Mouse (Mus musculus): Measurements from ENCODE around the gene Ctf1.

The Ctf1 gene

DNA sequence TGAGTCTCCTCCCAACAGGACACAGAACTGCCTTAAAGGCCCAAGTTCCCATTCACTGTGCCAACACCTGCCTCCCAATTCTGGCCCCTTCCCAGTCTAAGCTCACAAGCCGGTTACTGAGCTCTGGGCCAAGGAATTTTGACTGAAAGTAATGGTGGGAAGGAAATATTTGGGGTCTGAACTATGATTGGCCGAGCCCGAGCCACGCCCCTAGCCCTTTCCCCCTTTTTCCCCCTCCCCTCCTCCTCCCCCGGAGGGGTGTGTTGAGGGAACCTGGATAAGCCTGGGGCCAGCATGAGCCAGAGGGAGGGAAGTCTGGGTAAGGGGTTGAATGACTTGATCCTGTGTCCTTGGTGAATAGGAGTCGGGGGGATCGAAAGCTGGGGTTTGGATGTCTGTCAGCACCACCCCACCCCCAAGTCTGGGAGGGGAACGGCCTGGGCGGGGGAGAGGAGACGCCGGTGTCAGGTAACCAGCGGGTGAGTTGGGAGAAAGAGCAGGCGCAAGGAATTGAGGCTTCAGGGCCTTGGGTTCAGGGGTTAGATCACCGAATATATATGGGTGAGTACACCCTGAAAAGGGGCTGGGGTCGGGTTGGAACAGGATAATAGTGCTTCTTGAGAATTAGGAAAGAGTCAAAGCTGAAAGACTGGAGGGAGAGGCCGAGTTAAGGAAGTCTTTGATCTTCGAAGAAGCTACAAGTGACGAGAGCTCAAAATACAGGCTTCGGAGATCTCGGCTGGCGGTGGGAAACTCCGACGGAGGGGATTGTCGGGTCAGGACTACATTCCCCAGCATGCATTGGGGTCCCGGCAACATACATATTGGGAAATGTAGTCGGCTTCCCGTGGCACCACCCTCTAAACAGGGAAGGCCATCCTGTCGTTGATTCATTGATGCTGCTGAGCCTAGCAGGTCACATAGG, at the start of gene Ctf1:
Gene Ctf1, plus strand, starts transcription at position 276 of the 925 bp plus-strand sequence.
- DNase-seq: peak; percentile 83 to 89

- peak; percentile 75 to 89 for DNase-seq
Observed at GRCm38 (mm10) chr7:127662926-127663325, 49.6 kb upstream of the Ctf1 start.

GRCm38 (mm10) chr7:127666066-127666654, 46.4 kb upstream of the Ctf1 start:
- DNase-seq: peak; percentile 49 to 85

GRCm38 (mm10) chr7:127666679-127667078, 45.9 kb upstream of the Ctf1 start:
- DNase-seq: no peak

DNA sequence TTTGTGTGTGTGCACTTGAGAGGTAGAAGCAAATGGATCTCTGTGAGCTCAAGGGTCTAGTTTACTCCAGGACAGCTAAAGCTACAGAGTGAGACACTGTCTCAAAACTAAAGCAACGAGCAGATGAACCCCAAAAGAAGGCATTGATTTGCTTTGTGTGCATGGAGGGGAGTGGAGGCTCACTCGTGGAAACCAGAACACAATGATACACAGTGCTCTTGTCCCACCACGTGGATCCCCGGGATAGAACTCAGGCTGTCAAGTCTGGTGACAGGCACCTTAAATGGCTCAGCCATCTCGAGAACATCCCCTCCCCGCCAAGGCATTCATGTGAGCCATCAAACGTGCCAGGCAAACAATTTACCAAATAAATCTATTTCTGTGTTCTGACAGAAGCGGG, 45.4 kb upstream of the Ctf1 start:
- no peak for DNase-seq

GRCm38 (mm10) chr7:127671880-127672774, 40.4 kb upstream of the Ctf1 start:
- DNase-seq: no peak

DNA sequence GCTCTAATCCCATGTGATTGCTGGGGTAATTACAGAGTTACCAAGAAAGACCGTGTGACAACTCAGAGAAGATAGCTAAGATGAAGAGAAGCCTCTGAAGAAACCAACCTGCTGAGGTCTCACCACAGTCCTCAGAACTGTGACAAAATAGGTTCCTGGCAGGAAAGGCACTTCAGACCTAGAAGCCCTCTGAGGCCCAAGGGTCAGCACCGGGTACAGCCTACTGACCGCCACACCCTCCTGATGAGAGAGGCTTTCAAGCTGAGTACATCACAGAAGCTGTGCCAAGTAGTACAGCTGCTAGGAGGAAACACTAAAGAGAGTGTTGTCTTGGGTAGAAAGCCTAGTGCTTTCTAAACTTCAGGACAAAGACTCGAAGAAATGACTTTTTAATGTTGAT, 39.8 kb upstream of the Ctf1 start:
- peak in 1 of 2 experiments; percentile 56 for DNase-seq

GRCm38 (mm10) chr7:127674977-127675376, 37.6 kb upstream of the Ctf1 start:
- DNase-seq: peak; percentile 86 to 96

DNA sequence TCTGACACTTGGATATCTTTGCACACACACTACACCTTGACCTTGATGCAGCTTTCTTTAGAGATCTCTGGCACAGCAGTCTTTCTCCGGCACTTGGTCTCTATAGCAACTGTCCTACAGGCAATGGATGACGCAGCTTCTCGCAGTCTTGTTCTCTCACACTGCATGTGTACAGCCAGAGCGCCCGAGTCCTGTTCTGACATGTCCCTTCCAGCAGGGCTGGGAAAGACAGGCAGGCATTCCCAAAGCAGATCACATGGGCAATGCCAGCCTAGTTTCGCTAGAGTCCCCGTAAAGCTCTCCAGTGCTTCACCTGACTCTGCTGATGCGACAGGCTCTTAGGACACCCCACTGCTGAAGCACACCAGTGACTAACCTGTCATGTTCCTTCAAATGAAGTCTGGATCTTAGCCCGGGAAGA, 37.1 kb upstream of the Ctf1 start:
- no peak for DNase-seq

- DNase-seq: peak; percentile 68 to 77
Observed at GRCm38 (mm10) chr7:127677077-127677476, 35.5 kb upstream of the Ctf1 start.

- DNase-seq: no peak
Observed at GRCm38 (mm10) chr7:127677609-127678008, 34.9 kb upstream of the Ctf1 start.

- no peak for DNase-seq
Observed at GRCm38 (mm10) chr7:127678811-127679210, 33.7 kb upstream of the Ctf1 start.

- no peak for DNase-seq
Observed at GRCm38 (mm10) chr7:127680541-127680940, 32.0 kb upstream of the Ctf1 start.

GRCm38 (mm10) chr7:127681888-127682553, 30.5 kb upstream of the Ctf1 start:
- no peak for DNase-seq

- DNase-seq: peak in 1 of 2 experiments; percentile 43
Observed at GRCm38 (mm10) chr7:127685304-127686018, 27.1 kb upstream of the Ctf1 start.

- no peak for DNase-seq
Observed at GRCm38 (mm10) chr7:127686740-127687449, 25.6 kb upstream of the Ctf1 start.

- no peak for DNase-seq
Observed at GRCm38 (mm10) chr7:127688935-127689334, 23.6 kb upstream of the Ctf1 start.

DNA sequence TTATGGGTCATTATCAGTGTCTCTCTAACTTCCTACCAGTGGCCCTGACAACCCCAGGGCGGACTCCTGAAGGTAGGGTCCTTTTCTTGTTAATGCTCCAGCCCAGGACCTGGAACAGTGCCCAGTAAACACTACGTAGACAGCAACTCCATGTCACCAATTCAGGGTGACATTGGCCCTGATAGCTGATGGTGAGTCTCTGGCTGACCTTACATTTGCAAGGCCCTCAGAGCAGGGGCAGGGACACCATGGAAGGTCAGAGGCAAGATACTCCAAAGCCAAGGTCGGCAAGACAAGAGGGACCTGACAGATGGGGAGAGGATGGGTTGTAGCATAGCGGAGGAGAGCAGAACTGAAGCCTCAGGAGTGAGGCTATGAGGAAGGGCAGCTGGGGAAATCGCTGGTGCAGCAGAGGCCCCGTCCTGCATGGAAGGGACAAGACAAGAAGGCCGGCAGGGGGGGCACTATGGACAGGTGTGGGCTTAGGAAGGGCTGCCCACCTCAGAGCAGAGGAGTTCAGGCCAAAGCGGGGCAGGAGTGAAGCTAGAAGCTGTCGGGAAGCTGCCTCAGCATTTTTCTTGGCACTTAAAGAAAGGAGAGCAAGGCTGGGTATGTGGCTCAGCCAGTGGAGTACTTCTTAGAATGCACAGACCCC, 22.8 kb upstream of the Ctf1 start:
- DNase-seq: no peak

DNA sequence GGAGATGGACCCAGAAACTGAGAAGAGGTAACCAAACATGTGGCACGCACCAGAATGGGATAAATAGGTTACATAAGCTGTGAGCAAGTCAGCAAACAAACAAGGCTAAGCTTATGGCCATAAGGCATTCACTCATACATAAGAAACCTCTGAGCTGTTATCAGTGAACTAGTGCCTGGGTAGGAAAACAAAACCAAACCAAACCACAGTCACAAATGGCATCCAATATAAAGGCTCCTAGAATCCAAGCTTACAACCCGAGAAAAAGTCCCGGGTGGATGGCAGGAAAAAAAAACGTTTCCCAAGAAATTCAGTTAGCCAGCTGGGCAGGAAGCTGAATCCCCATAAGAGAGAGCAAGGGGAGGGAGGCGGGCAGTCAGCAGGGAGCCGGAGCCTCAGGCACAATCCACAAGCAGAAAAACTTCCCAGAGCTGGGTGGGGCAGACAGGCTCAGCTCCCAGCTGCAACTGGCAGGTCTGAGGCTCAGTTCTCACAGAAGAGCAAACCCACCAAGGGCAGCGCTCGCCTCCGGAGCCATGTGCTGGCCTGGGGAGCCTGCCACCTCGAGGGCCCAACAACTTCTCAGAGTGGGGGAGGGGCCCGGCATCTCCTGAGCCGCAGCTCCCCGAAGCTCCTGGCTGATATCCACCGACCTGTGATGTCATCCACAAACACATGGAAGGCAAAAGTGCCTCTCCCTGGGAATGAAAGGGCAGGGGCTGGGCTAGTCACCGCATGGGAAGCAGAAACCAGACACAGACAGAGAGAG, 21.1 kb upstream of the Ctf1 start:
- peak; percentile 77 to 85 for DNase-seq

GRCm38 (mm10) chr7:127693290-127693689, 19.2 kb upstream of the Ctf1 start:
- DNase-seq: no peak
